Mouse (Mus musculus): ENCODE results near the gene Polr2h. TPM values are rescaled to one million over a fixed set of nuclear protein-coding genes. Genes with fewer than 3 reads are reported as not detected.

The Polr2h gene
- polyA plus RNA-seq, 1 experiment from 2014 or later: 27.5 TPM

GRCm38 (mm10) chr16:20736823-20737222 is 19.4 kb downstream of the Polr2h start:
- no peak for TF ChIP-seq EP300 (IDR thresholded peaks at IDR 0.05; ENCODE audit: low read depth)
- peaks cover 41% of the 10 kb centered on the region for H3K27me3 ChIP-seq (ENCODE audit: insufficient read depth, low read length)
- 70% methylated on average over 5 of the region's 5 CpGs for WGBS (ENCODE audit: insufficient replicate concordance)
- DNase-seq (no peak), ATAC-seq (no peak)
- H3K9me3 ChIP-seq (ENCODE audit: low read length): no peaks in the 10 kb centered on the region
- H3K9ac ChIP-seq (replicated peaks): no peak overlapping the region
- no peaks in the 10 kb centered on the region for H3K36me3 ChIP-seq (replicated peaks; ENCODE audit: insufficient read depth, low read length)
- no peak overlapping the region for H3K27ac ChIP-seq (ENCODE audit: low read depth)
- no peak overlapping the region for H3K4me3 ChIP-seq (ENCODE audit: low read depth, low read length)
- no peak overlapping the region for H3K4me2 ChIP-seq (ENCODE audit: low read depth, low read length)
- peaks cover 13% of the 10 kb centered on the region for H3K4me1 ChIP-seq (ENCODE audit: insufficient read depth)

GRCm38 (mm10) chr16:20739845-20740244 is 22.4 kb downstream of the Polr2h start:
- Histone ChIP-seq H3K4me3 (ENCODE audit: low read depth, low read length) (no peak overlapping the region), H3K36me3 (replicated peaks; ENCODE audit: insufficient read depth, low read length) (no peaks in the 10 kb centered on the region), H3K9ac (replicated peaks) (no peak overlapping the region), H3K4me1 (ENCODE audit: insufficient read depth) (no peaks in the 10 kb centered on the region), H3K9me3 (ENCODE audit: low read length) (no peaks in the 10 kb centered on the region), H3K4me2 (ENCODE audit: low read depth, low read length) (no peak overlapping the region), H3K27me3 (ENCODE audit: insufficient read depth, low read length) (peaks cover 12% of the 10 kb centered on the region), H3K27ac (ENCODE audit: low read depth) (no peak overlapping the region)
- DNase-seq (no peak), ATAC-seq (no peak)
- 87% methylated on average over 9 of the region's 9 CpGs for WGBS (ENCODE audit: insufficient replicate concordance)
- no peak for TF ChIP-seq CTCF (IDR thresholded peaks at IDR 0.05; ENCODE audit: low read depth)
- TF ChIP-seq EP300 (IDR thresholded peaks at IDR 0.05; ENCODE audit: low read depth): no peak

GRCm38 (mm10) chr16:20746641-20747040 is 29.2 kb downstream of the Polr2h start:
- Histone ChIP-seq H3K27me3 (ENCODE audit: insufficient read depth, low read length) (no peaks in the 10 kb centered on the region), H3K9me3 (ENCODE audit: low read length) (no peaks in the 10 kb centered on the region), H3K4me2 (ENCODE audit: low read depth, low read length) (no peak overlapping the region), H3K27ac (ENCODE audit: low read depth) (no peak overlapping the region), H3K9ac (replicated peaks) (no peak overlapping the region), H3K4me3 (ENCODE audit: low read depth, low read length) (no peak overlapping the region), H3K4me1 (ENCODE audit: insufficient read depth) (no peaks in the 10 kb centered on the region), H3K36me3 (replicated peaks; ENCODE audit: insufficient read depth, low read length) (no peaks in the 10 kb centered on the region)
- no peak for TF ChIP-seq CTCF (IDR thresholded peaks at IDR 0.05; ENCODE audit: low read depth)
- DNase-seq (no peak), ATAC-seq (no peak)
- WGBS (ENCODE audit: insufficient replicate concordance): 63% methylated on average over 6 of the region's 6 CpGs

- TF ChIP-seq EP300 (IDR thresholded peaks at IDR 0.05; ENCODE audit: low read depth) (no peak), CTCF (IDR thresholded peaks at IDR 0.05; ENCODE audit: low read depth) (no peak)
- WGBS (ENCODE audit: insufficient replicate concordance): 56% methylated on average over 8 of the region's 8 CpGs
- no peak for ATAC-seq
These were observed 33.1 kb downstream of the Polr2h start for GRCm38 (mm10) chr16:20750518-20750917.

GRCm38 (mm10) chr16:20756052-20756451 is 38.6 kb downstream of the Polr2h start:
- no peaks in the 10 kb centered on the region for H3K9me3 ChIP-seq (ENCODE audit: low read length)
- no peaks in the 10 kb centered on the region for H3K27me3 ChIP-seq (ENCODE audit: insufficient read depth, low read length)
- H3K9ac ChIP-seq (replicated peaks): no peak overlapping the region
- H3K27ac ChIP-seq (ENCODE audit: low read depth): 0 out of 2 replicates have a peak overlapping the region, but pooled peaks have one; percentile 22
- H3K4me1 ChIP-seq (ENCODE audit: insufficient read depth): no peaks in the 10 kb centered on the region
- ATAC-seq: peak; percentile 97
- DNase-seq: peak; percentile 31
- no peaks in the 10 kb centered on the region for H3K36me3 ChIP-seq (replicated peaks; ENCODE audit: insufficient read depth, low read length)
- no peak overlapping the region for H3K4me3 ChIP-seq (ENCODE audit: low read depth, low read length)
- TF ChIP-seq CTCF (IDR thresholded peaks at IDR 0.05; ENCODE audit: low read depth) (no peak), EP300 (IDR thresholded peaks at IDR 0.05; ENCODE audit: low read depth) (peak; percentile 64)
- H3K4me2 ChIP-seq (ENCODE audit: low read depth, low read length): no peak overlapping the region
- 60% methylated on average over 5 of the region's 5 CpGs for WGBS (ENCODE audit: insufficient replicate concordance)

More at GRCm38 (mm10) chr16:20750518-20750917, 33.1 kb downstream of the Polr2h start:
- no peaks in the 10 kb centered on the region for H3K4me1 ChIP-seq (ENCODE audit: insufficient read depth)
- no peak overlapping the region for H3K4me3 ChIP-seq (ENCODE audit: low read depth, low read length)
- H3K27me3 ChIP-seq (ENCODE audit: insufficient read depth, low read length): no peaks in the 10 kb centered on the region
- H3K36me3 ChIP-seq (replicated peaks; ENCODE audit: insufficient read depth, low read length): no peaks in the 10 kb centered on the region
- no peak overlapping the region for H3K27ac ChIP-seq (ENCODE audit: low read depth)
- no peak overlapping the region for H3K9ac ChIP-seq (replicated peaks)
- no peak overlapping the region for H3K4me2 ChIP-seq (ENCODE audit: low read depth, low read length)
- no peaks in the 10 kb centered on the region for H3K9me3 ChIP-seq (ENCODE audit: low read length)
- DNase-seq: no peak

- no peaks in the 10 kb centered on the region for H3K27me3 ChIP-seq (ENCODE audit: insufficient read depth, low read length)
- no peak overlapping the region for H3K4me3 ChIP-seq (ENCODE audit: low read depth, low read length)
- H3K36me3 ChIP-seq (replicated peaks; ENCODE audit: insufficient read depth, low read length): no peaks in the 10 kb centered on the region
- WGBS (ENCODE audit: insufficient replicate concordance): 63% methylated on average over 1 of the region's 1 CpGs
- H3K27ac ChIP-seq (ENCODE audit: low read depth): no peak overlapping the region
- H3K4me2 ChIP-seq (ENCODE audit: low read depth, low read length): no peak overlapping the region
- TF ChIP-seq CTCF (IDR thresholded peaks at IDR 0.05; ENCODE audit: low read depth) (no peak), EP300 (IDR thresholded peaks at IDR 0.05; ENCODE audit: low read depth) (no peak)
- H3K4me1 ChIP-seq (ENCODE audit: insufficient read depth): no peaks in the 10 kb centered on the region
- H3K9ac ChIP-seq (replicated peaks): no peak overlapping the region
- no peak for ATAC-seq
- no peaks in the 10 kb centered on the region for H3K9me3 ChIP-seq (ENCODE audit: low read length)
- no peak for DNase-seq
These were observed 39.9 kb downstream of the Polr2h start for GRCm38 (mm10) chr16:20757385-20757784.

- 2% methylated on average over 3 of the region's 3 CpGs for WGBS (ENCODE audit: insufficient replicate concordance)
- Histone ChIP-seq H3K9me3 (ENCODE audit: low read length) (no peaks in the 10 kb centered on the region), H3K4me1 (ENCODE audit: insufficient read depth) (no peaks in the 10 kb centered on the region), H3K36me3 (replicated peaks; ENCODE audit: insufficient read depth, low read length) (no peaks in the 10 kb centered on the region), H3K4me3 (ENCODE audit: low read depth, low read length) (no peak overlapping the region), H3K4me2 (ENCODE audit: low read depth, low read length) (no peak overlapping the region), H3K27ac (ENCODE audit: low read depth) (no peak overlapping the region), H3K9ac (replicated peaks) (no peak overlapping the region), H3K27me3 (ENCODE audit: insufficient read depth, low read length) (no peaks in the 10 kb centered on the region)
- ATAC-seq (no peak), DNase-seq (peak; percentile 56)
- no peak for TF ChIP-seq EP300 (IDR thresholded peaks at IDR 0.05; ENCODE audit: low read depth)
- peak; percentile 72 for TF ChIP-seq CTCF (IDR thresholded peaks at IDR 0.05; ENCODE audit: low read depth)
These were observed 44.2 kb downstream of the Polr2h start for GRCm38 (mm10) chr16:20761681-20762080.

Measured in liver, postnatal 0 days (tissue).